Mouse (Mus musculus) skeletal muscle tissue, adult 2 months (tissue): ENCODE data around the gene Msh5.
"Not testable (repeated sequence)": the region's sequence is repeated elsewhere in the genome, so short reads cannot be mapped to it uniquely, and the experiment has no call there.

Experiments
- DNase-seq: peaks from one replicate; pipeline ENCODE4 v3.0.0-alpha.2; 2012; ENCODE audit warnings: low read depth, low spot score

Msh5 gene

DNA sequence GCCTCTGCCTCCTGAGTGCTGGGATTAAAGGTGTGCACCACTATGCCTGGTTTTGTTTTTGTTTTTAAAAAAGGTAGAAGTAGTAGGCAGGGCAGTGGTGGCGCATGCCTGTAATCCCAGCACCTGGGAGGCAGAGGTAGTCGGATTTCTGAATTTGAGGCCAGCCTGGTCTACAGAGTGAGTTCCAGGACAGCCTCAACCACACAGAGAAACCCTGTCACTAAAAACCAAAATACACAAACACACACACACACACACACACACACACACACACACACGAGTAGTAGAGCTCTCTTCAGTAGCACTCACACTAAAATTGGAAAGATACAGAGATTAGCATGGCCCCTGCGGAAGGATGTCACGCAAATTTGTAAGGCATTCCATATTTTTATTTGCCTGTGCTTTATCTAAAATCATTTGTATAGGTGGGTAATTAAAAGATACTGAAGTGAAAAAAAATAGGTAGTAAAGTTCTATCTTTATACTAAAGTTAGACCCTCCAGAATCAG, 2.4 kb upstream of the Msh5 start:
- no peak for DNase-seq

DNA sequence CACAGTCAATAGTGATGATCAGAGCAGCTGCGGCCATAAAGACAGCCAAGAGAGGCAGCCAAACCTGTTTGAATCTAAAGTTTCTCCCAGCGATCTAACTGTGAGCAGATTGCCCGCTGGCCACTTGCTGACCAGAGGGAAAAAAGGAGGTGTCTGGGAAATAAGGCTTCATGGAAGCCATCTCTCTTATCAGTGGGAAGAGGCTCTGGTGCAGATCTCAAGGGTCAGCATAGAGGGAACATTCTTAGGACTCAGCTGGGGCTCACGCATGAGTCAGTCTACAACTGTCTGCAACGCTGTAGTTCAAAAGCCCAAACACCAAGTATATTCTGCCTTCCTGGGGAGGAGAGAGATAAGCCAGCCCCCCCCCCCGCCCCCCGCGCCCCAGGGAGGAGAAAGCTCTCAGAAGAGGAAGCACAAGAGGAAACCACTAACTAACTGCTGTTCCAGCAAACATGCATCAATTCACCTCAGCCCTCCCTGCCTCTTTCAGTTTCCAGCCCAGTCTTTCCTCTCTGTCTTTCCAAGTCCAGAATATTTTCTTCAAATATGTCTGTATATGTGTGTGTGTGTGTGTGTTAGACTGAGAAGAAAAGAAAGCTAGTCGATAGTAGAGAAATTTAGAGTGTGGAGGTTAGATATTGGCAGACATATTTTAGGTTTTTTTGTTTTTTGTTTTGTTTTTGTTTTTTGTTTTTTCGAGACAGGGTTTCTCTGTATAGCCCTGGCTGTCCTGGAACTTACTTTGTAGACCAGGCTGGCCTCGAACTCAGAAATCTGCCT, 1.8 kb upstream of the Msh5 start:
- DNase-seq = no peak

DNA sequence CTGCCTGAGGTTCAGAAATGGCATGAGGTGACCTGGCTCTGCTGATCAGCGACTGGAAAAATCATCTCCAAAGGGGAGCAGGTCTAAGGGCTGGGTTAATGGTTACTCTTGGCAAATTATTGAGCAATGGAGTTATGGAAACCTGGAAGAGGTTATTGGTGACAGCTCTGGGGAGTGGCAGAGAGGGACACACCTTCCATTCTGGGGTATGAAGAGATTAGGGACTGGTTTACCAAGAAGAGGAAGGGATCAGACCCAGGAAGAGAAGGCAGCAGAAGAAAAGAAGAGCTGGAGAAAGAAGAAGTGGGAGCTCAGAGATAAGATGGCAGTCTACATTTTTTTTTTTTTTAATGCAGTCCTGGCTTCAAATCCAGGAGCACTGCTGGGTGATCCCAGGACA, 1.1 kb upstream of the Msh5 start:
- no peak for DNase-seq

DNA sequence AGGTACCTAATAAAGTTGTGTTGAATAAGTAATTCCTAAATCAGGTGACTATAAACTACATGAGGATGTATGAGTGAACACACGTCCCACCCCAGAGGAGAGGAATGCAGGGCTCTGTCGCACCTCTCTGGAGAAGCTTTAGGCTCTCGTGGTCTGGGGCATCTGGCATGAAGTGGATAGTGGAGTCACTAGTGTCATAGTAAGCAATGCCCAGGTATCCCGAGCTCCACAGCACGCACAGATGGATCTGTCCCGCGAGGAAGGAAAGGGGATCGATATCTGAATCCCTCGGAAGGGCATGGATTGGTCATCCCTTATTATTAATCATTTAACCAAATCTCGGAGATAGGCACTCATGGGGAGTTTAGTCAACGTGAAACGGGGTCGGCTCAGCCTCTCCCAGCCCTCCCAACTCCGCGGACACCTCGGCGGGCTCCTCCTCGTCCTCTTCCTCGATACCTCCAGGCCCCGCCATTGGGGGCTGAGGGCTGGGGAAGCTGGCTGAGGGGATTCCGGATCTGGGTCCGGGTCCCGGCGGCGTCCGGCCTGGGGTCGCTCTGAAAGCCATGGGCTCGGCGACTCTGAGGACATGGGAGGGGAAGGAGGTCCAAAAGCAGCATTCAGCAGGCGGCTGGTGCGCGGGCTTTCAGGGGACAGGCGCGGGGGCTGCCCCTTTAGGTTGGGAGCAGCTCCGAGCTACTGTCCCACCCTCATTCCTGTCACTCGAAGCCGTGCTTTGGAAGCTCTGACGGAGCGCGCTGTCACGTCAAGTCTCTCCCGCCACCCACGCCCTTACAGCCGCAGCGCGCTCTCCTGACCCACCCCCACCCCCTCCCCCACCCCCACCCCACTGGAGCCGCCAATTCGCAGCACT, 501 bp downstream of the Msh5 start:
- DNase-seq = no peak

DNA sequence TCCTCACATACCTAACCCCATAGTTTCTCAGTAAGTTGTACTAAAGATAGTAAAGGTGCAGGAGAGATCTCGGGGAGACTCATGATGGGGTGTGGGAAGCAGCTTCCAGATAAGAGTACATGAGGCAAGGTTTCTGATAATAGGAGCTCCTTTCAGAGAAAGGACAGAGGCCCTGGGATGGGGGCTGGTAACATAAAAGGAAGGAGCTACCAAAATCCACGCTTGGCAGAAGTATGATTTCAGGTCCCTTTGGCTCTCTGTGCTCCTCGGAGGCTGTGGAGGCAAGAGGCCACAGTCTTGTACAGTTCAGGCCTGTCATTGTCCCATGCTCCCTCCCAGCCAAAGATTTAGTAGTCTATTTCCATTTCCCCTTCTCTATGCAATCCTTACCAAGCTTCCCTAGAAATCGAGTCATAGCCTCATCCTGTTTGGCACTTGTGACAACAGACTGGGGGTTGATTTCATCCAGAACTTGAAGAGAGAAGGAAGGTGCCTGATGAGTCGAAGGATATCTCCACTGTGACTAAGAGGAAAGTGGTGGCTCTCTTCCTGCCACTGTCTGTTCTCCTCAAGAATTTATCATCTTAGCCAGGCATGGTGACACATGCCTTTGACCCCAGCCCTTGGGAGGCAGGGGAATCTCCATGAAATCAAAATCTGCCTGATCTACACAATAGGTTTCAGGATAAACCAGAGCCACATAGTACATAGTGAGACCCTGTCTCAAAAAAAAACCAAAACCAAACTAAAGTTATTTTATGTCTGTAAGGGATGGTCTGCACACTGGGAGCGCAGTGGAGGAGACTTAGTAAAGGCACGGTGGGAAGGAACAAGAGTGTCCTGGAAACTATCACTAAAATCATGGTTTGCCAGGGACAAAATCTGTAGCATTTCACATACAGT, 1.4 kb downstream of the Msh5 start:
- DNase-seq = no peak

DNA sequence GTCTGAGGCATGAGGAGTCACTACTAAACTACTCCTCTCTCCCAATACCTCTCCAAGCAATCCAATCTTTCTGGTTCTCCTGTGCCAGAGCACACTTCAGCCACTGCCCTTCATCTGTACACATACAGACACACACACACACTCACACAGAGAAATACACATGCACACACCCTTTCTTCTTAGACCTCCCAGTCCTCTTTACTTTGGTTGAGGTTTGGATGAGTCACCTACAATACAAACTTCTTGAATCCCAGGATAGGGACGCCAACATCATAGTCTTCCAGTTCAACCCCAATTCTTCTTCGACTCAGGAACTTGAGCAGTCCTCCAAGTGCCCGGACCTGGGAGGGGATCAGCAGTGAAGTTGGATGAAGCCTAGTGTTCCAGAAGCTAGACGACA, 2.8 kb downstream of the Msh5 start:
- no peak for DNase-seq

DNA sequence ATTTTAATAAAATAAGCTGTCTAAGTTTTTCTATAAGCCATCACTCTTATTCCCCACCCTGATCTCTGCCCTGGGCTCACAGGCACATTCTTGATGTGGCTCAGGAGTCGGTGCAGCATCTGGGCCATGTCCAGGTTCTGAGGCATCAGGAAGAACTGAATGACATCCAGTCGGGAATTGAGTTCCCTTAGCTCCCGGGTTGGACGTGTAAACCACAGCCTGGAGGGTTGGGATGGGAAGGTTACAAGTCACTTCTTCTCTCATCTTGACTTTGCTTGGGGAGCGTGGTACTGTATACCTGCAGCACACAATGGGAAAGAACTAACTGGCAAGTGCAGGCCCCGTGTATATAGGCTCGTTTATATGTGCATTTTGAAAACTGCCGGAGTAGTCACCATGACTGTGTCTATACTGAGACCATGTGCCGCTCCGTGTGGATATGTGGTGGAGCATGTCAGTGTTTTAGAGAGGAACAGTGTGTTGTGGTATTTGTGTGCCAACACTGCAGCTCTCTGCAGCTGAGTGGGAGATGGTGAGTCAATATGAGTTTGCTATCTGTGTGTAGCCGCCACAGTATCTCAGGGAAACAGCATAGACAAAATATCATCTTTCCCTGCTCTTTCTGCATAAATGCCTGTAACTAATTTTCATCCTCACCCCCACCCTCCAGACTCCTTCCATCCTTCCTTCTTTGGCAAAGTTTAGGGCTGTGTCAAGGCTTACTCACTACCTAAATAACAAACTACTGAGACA, 7.2 kb downstream of the Msh5 start:
- DNase-seq = no peak

DNA sequence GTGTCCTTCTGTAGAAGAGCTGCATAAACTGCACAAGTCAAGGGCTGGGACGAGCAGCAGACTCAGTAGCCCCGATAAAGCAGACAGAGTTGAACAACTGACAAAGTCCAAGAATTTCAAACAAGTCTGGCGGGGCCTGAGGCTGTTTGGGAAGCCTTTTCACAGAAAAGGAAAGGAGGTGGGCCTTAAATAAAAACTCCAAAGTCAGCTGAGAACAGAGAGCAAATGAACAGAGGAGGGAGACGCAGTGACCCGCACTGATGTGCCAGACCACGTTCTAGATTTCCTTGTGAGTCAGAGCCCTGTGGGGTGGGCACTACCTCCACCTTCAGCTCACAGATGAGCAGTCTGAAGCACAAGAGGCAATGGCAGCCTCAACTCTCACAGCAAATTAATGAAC, 11.6 kb downstream of the Msh5 start:
- no peak for DNase-seq

DNA sequence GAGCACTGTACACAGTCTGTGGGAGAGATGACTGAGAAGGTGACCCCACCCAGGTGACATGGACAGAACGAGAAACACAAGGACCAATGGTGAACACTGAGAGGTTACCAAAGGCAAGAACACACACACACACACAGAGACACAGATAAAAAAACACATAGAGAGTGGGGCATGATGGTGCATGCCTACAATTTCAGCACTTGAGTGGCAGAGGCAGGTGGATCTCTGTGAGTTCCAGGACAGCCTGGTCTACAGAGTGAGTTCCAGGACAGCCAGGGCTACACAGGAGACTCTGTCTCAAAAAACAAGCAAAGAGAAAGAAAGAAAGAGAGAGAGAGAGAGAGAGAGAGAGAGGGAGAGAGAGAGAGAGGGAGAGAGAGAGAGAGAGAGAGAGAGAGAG, 12.8 kb downstream of the Msh5 start:
- DNase-seq = not testable (repeated sequence)

DNA sequence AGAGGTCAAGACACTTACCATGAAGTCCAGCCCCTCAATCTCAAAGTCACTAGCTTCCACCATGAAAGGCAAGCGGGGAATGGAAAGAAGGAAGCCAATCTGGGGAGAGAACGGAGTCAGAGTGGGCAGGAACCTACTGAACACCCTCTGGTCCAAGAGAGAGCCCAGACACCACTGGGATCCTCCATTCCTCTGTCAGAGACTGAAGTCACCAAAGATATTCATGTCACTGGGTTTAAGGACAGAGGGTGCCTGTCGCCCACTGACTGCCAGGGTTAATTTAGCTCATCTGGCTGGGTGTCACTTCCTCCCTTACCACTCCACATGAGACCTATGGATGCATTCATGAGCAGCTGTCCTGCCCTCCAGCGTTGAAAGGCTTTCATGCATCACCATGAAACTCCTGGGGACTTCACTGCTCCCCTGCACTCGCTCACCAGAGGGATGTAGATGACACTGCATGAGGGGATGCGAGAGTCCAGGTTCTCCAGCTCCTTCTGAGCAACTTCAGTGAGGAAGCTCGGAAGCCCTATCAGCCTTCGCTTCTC, 14.1 kb downstream of the Msh5 start:
- DNase-seq = no peak

DNA sequence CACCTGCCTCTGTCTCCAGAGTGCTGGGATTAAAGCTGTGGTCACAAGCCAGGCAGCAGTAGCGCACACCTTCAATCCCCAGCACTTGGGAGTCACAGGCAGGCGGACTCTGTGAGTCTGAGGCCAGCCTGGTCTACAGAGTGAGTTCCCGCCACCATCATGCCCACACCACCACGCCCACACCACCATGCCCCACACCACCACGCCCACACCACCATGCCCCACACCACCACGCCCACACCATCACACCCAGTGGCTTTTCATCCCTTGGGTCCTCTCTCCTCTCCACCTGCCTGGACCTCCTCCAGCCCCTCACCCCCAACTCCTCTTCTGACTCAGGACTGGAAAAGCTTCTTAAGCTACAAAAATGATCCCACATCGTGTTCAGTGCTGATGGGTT, 14.7 kb downstream of the Msh5 start:
- DNase-seq = no peak

DNA sequence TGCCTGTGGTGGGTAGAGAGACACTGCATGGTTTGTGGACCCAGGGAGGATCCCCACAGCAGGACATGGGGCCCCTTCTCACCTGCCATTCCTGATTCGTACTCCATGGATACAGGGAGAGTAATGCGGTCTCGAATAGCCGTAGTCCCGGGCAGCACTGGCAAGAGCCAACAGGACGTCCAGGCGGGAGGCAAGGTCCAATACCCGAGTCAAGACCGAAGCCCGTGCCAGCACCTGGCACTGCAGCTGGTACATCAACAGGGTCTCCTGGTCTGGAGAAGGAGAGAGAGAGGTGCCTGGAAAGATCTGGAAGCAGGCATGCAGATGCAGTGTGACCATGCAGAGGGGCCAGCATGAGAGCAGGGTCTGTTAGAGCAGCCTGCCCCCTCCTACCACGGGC, 15.3 kb downstream of the Msh5 start:
- DNase-seq = no peak

DNA sequence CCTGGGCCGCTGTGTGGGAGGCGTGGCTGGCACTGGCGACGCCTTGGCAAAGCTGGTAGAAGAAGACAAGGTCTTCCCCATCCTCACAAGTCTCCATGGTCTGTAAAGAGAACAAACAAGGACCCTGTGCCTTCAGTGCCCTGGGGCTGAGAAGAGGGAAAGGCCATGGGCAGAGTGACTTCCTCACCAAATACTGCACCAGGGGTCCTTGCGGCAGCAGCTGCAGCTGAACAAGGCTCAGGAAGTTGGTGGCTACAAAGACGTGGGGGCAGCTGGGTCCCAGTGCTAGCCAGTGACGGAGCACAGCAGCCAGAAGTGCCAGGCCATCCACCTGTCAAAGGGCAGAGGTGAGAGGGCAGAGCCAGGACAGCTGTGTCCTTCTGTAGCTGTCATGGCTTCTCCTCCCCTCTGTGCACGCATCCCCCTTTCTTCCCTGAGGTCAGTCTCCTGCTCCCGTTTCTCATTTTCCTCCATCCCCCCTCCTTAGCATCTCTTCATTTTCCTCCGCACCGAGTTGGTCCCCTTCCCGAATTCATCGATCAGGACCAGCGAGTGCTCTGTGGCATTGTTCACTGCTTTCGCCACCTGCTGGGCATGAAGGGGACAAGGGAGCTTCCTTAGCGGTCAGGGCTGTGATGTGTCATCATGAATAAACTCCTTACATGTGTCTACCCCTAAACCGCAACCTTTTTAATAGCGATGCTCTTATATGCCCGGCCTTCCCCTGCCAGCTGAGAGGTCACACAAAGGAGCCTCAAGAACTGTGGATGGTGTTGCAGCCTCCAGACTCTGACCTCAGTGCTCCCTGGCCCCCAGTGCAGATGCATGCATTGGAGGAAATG, 16.6 kb downstream of the Msh5 start:
- DNase-seq = no peak

DNA sequence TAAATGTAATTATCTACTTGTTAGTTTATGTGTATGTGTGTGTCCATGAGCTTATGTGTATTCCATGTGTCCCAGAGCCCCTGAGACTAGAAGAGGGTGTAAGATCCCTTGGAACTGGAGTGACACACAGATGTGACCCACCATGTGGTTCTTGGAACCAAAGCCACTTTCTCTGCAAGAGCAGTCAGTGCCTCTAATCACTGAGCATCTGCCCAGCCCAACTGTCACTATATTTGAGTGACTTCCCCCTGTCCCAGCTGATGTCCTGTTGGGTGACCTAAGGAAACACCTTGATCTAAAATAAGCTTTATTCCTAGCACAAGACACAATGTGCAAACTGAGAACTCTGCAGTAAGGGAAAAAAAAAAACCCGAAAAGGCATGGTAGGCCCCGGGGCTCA, 18.2 kb downstream of the Msh5 start:
- no peak for DNase-seq

DNA sequence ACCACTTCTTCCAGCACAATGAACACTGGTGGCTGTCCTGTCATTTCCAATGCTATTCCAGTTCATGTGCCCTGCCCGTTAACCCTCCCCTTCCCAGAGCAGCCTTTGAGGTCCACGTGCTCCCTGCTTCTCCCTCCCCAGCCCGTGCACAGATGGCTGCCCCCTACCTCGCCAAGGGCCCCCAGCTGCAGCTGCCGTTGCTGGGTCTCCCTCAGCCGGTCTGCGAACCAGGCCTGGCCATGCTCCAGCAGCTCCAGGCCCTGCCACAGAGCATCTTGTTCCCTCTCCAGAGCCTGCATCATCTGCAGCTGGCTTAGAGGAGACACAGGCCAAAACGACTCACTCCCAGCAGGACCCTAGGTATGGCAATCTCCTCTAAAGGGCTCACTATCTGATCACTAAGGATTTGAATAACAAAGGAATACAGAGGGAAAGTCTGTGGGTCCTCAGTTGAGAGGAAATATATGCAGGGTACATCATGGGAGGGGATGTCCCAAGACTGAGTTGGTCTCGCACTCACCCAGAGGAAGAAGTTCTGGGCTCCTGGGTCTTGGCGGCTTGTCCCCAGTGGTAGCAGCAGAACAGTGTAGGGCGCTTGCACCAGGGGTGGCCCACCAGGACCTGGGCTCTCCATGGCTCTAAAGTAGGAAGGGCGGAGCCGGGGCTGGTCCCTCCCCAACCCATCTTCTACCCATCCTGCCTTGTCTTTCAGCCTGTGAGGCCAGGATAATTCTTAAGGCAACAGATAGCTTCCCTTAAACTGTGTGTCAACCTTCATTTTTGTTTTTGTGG, 19.1 kb downstream of the Msh5 start, which contains the start of gene Sapcd1:
Gene Sapcd1, minus strand, starts transcription at position 740 of the 792 bp plus-strand sequence.
- no peak for DNase-seq

DNA sequence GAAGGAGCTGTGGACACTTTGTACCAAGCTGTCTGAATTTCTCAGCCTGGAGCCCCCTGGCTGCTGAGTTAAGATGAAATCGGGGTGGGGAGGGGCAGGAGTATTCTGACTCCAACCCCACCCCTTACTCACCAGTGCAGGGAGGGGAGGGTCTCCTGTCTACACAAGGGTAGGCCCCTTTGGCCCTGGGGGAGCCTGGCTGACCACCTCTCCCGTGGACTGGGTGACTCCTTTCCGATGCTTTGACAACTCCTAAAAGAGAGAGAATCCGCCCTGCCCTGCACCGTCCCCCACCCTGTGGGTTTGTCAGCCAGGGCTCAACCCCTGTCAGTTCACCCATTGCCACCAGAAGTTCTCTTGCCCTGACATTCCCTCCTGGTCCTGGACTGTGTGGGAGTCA, 20.3 kb downstream of the Msh5 start:
- no peak for DNase-seq

DNA sequence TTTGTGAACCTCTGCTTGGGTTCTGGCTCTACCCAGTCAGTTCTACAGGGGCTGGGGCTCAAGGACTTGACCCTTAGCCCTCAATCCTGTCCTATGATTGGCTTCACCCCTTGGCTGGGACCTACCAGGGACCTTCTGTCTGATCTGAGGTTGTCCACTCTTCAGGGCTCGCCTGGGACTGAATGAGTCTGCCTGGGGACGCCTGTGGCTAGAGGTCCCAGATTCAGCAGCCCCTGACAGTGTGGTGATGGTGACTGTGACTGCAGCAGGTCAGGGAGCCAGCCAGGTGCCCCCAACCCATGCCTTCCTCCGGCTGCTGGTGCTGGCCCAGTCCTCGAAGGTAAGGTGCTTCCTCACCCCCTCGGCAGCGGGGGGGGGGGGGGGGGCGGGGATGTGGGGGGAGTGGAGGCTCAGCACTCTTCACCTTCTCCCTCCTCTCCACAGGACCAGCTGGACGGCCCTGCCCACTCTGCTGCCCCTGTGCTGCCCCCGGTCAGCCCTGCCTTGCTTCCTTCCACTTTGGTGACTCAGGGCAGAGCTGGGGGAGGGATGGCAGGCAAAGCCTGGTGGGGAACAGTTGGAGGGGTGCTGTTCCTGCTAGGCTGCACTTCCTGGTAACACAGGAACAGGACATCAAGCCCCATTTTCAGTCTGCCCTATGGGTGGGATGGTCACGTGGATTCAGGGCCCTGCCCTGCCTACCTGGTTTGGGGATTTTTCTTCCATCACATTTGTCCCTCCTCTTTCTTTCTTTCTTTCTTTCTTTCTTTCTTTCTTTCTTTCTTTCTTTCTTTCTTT, 21.7 kb downstream of the Msh5 start:
- no peak for DNase-seq

DNA sequence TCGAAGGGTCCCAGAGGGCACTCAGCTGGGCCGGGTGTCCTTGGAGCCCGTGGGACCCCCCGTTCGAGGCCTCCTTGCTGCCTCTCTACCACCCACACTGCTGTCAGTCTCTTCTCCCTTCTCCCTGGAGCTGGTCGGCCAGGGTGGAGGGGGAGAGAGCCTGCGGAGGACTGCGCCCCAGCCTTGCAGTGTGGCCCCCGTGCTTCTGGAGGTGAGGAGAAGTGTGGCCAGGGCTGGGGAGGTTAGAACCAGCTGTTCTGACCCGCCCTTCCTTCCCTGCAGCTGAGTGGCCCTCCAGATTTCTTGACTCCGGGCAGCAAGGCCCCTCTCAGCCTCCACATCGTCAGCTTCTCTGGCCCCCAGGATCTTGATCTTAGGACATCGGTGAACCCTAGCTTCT, 22.3 kb downstream of the Msh5 start:
- DNase-seq = no peak
